Comparison of ENCODE assay signal across 26 mouse cellular contexts in the genomic region with DNA sequence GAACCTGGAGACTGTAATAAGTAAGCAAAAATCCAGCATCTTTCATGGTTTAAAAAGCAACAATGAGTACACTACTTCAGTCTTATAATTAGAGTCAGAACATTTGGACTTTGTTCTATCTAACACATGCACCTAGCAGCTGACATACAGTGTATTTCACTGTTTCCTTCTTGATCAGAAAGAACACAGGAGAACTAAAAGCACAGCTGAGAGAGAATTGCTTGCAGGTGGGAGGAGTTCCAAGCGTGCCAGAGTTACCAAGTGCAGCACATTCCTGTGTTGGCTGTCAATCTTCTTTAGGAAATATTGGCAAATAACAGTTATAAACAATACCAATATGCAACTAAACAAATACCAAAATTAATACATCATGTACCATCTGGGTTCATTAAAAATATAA. TPM values are rescaled to one million over a fixed set of nuclear protein-coding genes. Genes with fewer than 3 reads are reported as not detected.
"Had no signal": no experiment of that assay in that cellular context is flagged by ENCODE, and none has a peak within 500 bp of the region (broad histone marks: within the 10 kb centered on the region; RNA-seq: fewer than 3 reads in every experiment).

No protein-coding gene starts in this region.

- H3K4me1 ChIP-seq: limb, embryonic 10.5 days; limb, embryonic 13.5 days; lung, embryonic 15.5 days; midbrain, embryonic 10.5 days; midbrain, embryonic 13.5 days; neural tube, embryonic 13.5 days; stomach, embryonic 15.5 days had no signal

- DNase-seq: kidney, adult 18-20 months; kidney, adult 9 months; kidney, postnatal 14 days; kidney, postnatal 4 days; liver; lung, adult 18-20 months; lung, postnatal 10 days; lung, postnatal 36 days; retina, postnatal 1 day; right cerebral cortex, postnatal 25 days; spleen, adult 18-20 months; thymus, postnatal 25 days had no signal

- H3K27me3 ChIP-seq: limb, embryonic 13.5 days; liver, embryonic 12.5 days; liver, embryonic 15.5 days; lung, embryonic 15.5 days; megakaryocyte, embryonic 14.5 days; midbrain, embryonic 13.5 days; neural tube, embryonic 13.5 days; stomach, embryonic 15.5 days had no signal

- ATAC-seq: liver, embryonic 12.5 days; midbrain, embryonic 13.5 days; midbrain, embryonic 16.5 days had no signal

- H3K4me3 ChIP-seq: left cerebral cortex, adult 2 months; limb, embryonic 10.5 days; limb, embryonic 13.5 days; liver, embryonic 12.5 days; liver, embryonic 15.5 days; lung, embryonic 15.5 days; megakaryocyte, embryonic 14.5 days; midbrain, embryonic 10.5 days; midbrain, embryonic 13.5 days; myocyte; neural tube, embryonic 13.5 days; stomach, embryonic 15.5 days had no signal

- H3K9me3 ChIP-seq: limb, embryonic 10.5 days; limb, embryonic 13.5 days; liver, embryonic 12.5 days; liver, embryonic 15.5 days; lung, embryonic 15.5 days; megakaryocyte, embryonic 14.5 days; midbrain, embryonic 10.5 days; midbrain, embryonic 13.5 days; neural tube, embryonic 13.5 days; stomach, embryonic 15.5 days had no signal

- H3K9ac ChIP-seq: limb, embryonic 13.5 days; liver, embryonic 12.5 days; liver, embryonic 15.5 days; lung, embryonic 15.5 days; midbrain, embryonic 13.5 days; neural tube, embryonic 13.5 days; stomach, embryonic 15.5 days had no signal

- H3K4me2 ChIP-seq: limb, embryonic 13.5 days; liver, embryonic 12.5 days; liver, embryonic 15.5 days; lung, embryonic 15.5 days; midbrain, embryonic 13.5 days; neural tube, embryonic 13.5 days; stomach, embryonic 15.5 days had no signal

- H3K27ac ChIP-seq: left cerebral cortex, adult 2 months; limb, embryonic 10.5 days; limb, embryonic 13.5 days; liver, embryonic 12.5 days; liver, embryonic 15.5 days; lung, embryonic 15.5 days; midbrain, embryonic 10.5 days; midbrain, embryonic 13.5 days; neural tube, embryonic 13.5 days; stomach, embryonic 15.5 days had no signal

RNA-seq across cellular contexts. Expression of gene 1810010H24Rik, which starts 35.5 kb away (rescaled TPM):
- total RNA-seq: monocyte, adult 5-6 weeks had no signal
